Mouse (Mus musculus): ENCODE measurements around the gene Sema5b.

GRCm38 (mm10) chr16:35639505-35639904, 98.6 kb downstream of the Sema5b start:
- TF ChIP-seq POLR2A (IDR thresholded peaks at IDR 0.05; ENCODE audit: borderline replicate concordance, control insufficient read depth, low read depth, low read length) = no peak
- TF ChIP-seq CTCF (IDR thresholded peaks at IDR 0.05; ENCODE audit: control insufficient read depth, insufficient read depth, low read length) = no peak
